Mouse (Mus musculus) embryo, embryonic 9.5 days (tissue): Measurements from ENCODE around the gene Snapc4.

Experiments used
- DNase-seq: peaks from one replicate; pipeline ENCODE4 v3.0.0-alpha.2; 2017; ENCODE audit errors: extremely low spot score

The Snapc4 gene

GRCm38 (mm10) chr2:26380131-26380771 lies at the start of gene Snapc4:
Gene Snapc4, minus strand, starts transcription at chr2:26380653.
- DNase-seq = peak; percentile 86

GRCm38 (mm10) chr2:26429851-26430250 lies 49.4 kb upstream of the Snapc4 start:
- DNase-seq = no peak

GRCm38 (mm10) chr2:26424541-26424940 lies 44.1 kb upstream of the Snapc4 start:
- no peak for DNase-seq

GRCm38 (mm10) chr2:26423086-26423485 lies 42.6 kb upstream of the Snapc4 start:
- DNase-seq = no peak

GRCm38 (mm10) chr2:26421969-26422368 lies 41.5 kb upstream of the Snapc4 start:
- DNase-seq = no peak

- DNase-seq = no peak
Observed at GRCm38 (mm10) chr2:26418120-26418519, 37.7 kb upstream of the Snapc4 start.

GRCm38 (mm10) chr2:26417066-26417465 lies 36.6 kb upstream of the Snapc4 start:
- DNase-seq = no peak

GRCm38 (mm10) chr2:26410931-26411411 lies 30.5 kb upstream of the Snapc4 start:
- DNase-seq = no peak

GRCm38 (mm10) chr2:26410091-26410490 lies 29.6 kb upstream of the Snapc4 start:
- no peak for DNase-seq

- DNase-seq = no peak
Observed at GRCm38 (mm10) chr2:26409362-26409761, 28.9 kb upstream of the Snapc4 start.

GRCm38 (mm10) chr2:26408515-26409356 lies 28.3 kb upstream of the Snapc4 start, which contains the start of gene Inpp5e:
Gene Inpp5e, minus strand, starts transcription at chr2:26409203.
- peak; percentile 99 for DNase-seq

GRCm38 (mm10) chr2:26403306-26403705 lies 22.9 kb upstream of the Snapc4 start:
- no peak for DNase-seq

- no peak for DNase-seq
Observed at GRCm38 (mm10) chr2:26402265-26402664, 21.8 kb upstream of the Snapc4 start.

- DNase-seq = no peak
Observed at GRCm38 (mm10) chr2:26401023-26401422, 20.6 kb upstream of the Snapc4 start.

- DNase-seq = no peak
Observed at GRCm38 (mm10) chr2:26400296-26400695, 19.8 kb upstream of the Snapc4 start.

GRCm38 (mm10) chr2:26399647-26400046 lies 19.2 kb upstream of the Snapc4 start:
- DNase-seq = no peak

GRCm38 (mm10) chr2:26398978-26399377 lies 18.5 kb upstream of the Snapc4 start:
- no peak for DNase-seq

- DNase-seq = no peak
Observed at GRCm38 (mm10) chr2:26391617-26392016, 11.2 kb upstream of the Snapc4 start.

- DNase-seq = no peak
Observed at GRCm38 (mm10) chr2:26390954-26391353, 10.5 kb upstream of the Snapc4 start.

- DNase-seq = peak; percentile 80
Observed at GRCm38 (mm10) chr2:26389154-26389690, 8.8 kb upstream of the Snapc4 start, which contains the start of the genes Entr1 and Pmpca. Gene Entr1, minus strand, starts transcription at chr2:26389316. Gene Pmpca, plus strand, starts transcription at chr2:26389339.

- no peak for DNase-seq
Observed at GRCm38 (mm10) chr2:26388682-26389153, 8.3 kb upstream of the Snapc4 start.

GRCm38 (mm10) chr2:26387713-26388112 lies 7.3 kb upstream of the Snapc4 start:
- DNase-seq = no peak
